Mouse (Mus musculus) cerebellum, postnatal 25 days (tissue): ENCODE results near the gene Olfr309.
"Not testable (repeated sequence)": the region's sequence is repeated elsewhere in the genome, so short reads cannot be mapped to it uniquely, and the experiment has no call there.

Experiments used
- DNase-seq, 2 experiments: peaks; one replicate each; pipeline ENCODE4 v3.0.0; 2021; ENCODE audit warnings: mixed read lengths in 2 of 2

Gene Olfr309

DNA sequence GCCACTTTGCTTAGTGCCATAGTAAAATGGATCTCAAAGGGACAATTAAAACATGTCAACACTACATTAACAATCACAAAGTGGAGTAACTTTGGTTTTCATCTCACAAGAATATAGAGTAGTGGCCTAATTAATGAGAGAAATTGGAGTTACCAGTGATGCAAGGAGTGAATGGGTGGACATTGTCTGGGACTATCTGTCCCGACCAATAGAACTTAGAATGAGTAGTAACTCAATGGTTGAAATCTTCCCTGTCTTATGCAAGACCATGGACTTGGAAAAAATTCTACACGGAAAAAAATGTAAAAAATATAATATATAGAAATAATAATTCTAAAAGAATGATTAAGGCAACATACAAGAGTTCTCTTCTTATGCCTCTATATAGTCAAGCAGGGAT, at the start of gene Olfr309:
Olfr309 (minus strand) TSS at position 101 of the 400 bp plus-strand sequence.
- no peak for DNase-seq

GRCm38 (mm10) chr7:86346296-86346695, 32.8 kb upstream of the Olfr309 start:
- not testable (repeated sequence) for DNase-seq

- no peak for DNase-seq
Observed at GRCm38 (mm10) chr7:86344253-86344652, 30.7 kb upstream of the Olfr309 start.

GRCm38 (mm10) chr7:86342881-86343565, 29.5 kb upstream of the Olfr309 start:
- no peak for DNase-seq

GRCm38 (mm10) chr7:86337486-86337885, 24.0 kb upstream of the Olfr309 start, which contains the start of gene Olfr307:
Olfr307 (minus strand) TSS chr7:86337586.
- no peak for DNase-seq

GRCm38 (mm10) chr7:86325530-86325929, 12.0 kb upstream of the Olfr309 start, which contains the start of gene Olfr308:
Olfr308 (minus strand) TSS chr7:86325630.
- DNase-seq = no peak

DNA sequence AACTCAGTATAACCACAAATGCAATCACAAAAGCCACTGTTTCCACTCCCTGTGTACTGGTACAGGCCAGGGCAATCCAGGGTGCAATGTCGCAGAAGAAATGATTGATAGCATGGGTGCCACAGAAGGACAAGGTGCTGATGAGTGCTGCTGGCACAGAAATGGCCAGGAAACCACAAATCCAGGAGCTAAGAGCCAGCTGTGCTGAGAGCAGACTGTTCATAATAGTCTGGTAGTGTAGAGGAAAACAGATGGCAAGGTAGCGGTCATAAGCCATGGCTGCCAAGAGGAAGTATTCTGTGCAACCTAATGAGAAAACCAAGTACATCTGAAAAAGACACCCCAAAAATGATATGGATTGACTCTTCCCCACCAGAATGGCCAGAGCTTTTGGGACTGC, 7.8 kb upstream of the Olfr309 start:
- DNase-seq = no peak

DNA sequence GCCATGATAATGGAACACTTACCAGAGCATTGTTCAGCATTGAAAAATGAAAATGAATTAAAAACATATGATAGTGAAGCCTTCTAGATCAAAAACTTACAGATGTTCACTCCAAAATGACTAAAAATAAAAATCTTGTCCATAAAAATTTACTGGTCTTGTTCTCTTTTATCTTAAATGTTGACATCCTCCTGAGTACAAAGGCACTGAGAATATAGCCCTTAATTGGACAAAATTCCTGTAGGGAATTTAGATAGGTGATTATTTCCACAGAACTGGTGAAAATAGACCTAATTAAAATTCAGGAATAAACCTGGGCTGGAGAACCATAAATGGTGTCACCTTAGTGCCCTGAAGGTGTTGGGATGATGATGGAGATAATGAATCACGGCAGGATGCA, 36.4 kb downstream of the Olfr309 start, which contains the start of gene Olfr310:
Olfr310 (minus strand) TSS at position 101 of the 400 bp plus-strand sequence.
- no peak for DNase-seq
